Comparison of ENCODE assay signal across 24 mouse cellular contexts in genomic region chr4:63605968-63606367, GRCm38 (mm10). TPM values are rescaled to one million over a fixed set of nuclear protein-coding genes. Genes with fewer than 3 reads are reported as not detected.
"Had no signal": no experiment of that assay in that cellular context is flagged by ENCODE, and none has a peak within 500 bp of the region (broad histone marks: within the 10 kb centered on the region; RNA-seq: fewer than 3 reads in every experiment).

No protein-coding gene starts in this region.

- H3K4me2 ChIP-seq: liver, embryonic 11.5 days; liver, embryonic 15.5 days; midbrain, embryonic 13.5 days had no signal

- H3K27ac ChIP-seq: limb, embryonic 10.5 days; liver, embryonic 15.5 days; midbrain, embryonic 13.5 days had no signal

- H3K9ac ChIP-seq: liver, embryonic 15.5 days; midbrain, embryonic 13.5 days had no signal

- H3K4me3 ChIP-seq: limb, embryonic 10.5 days; liver, embryonic 15.5 days; midbrain, embryonic 13.5 days had no signal

- DNase-seq: kidney, postnatal 14 days; lung, adult 2 months; lung, postnatal 36 days; right cerebral cortex, adult 18-20 months; right cerebral cortex, postnatal 25 days; thymus, adult 2 months; thymus, postnatal 25 days had no signal

- H3K9me3 ChIP-seq: limb, embryonic 10.5 days; liver, embryonic 15.5 days; midbrain, embryonic 13.5 days had no signal

- H3K4me1 ChIP-seq: limb, embryonic 10.5 days; liver, embryonic 15.5 days; midbrain, embryonic 13.5 days had no signal

- H3K36me3 ChIP-seq: limb, embryonic 10.5 days; liver, embryonic 15.5 days; midbrain, embryonic 13.5 days had no signal

- ATAC-seq: lung, postnatal 0 days; midbrain, embryonic 13.5 days had no signal

- H3K27me3 ChIP-seq: liver, embryonic 15.5 days; midbrain, embryonic 13.5 days had no signal

RNA-seq across cellular contexts. Expression of gene Gm11213, which starts 0.9 kb away (rescaled TPM):
- total RNA-seq: layer of hippocampus, adult 8-10 months; layer of hippocampus, postnatal 14 days; left cerebral cortex, adult 18-20 months; left cerebral cortex, postnatal 10 days; megakaryocyte progenitor cell, adult 5-6 weeks; midbrain, postnatal 0 days had no signal
- polyA plus RNA-seq: large intestine, adult 2 months; limb, embryonic 10.5 days; limb, embryonic 14.5 days; liver, embryonic 11.5 days; liver, embryonic 15.5 days; lung, adult 2 months; lung, postnatal 0 days; midbrain, embryonic 13.5 days; midbrain, postnatal 0 days; neural tube, embryonic 14.5 days; small intestine, adult 2 months; stomach, embryonic 16.5 days; thymus, adult 2 months; urinary bladder, adult 2 months had no signal

RNA-seq across cellular contexts. Expression of gene Tex48, which starts 16.3 kb away (rescaled TPM):
- total RNA-seq: layer of hippocampus, adult 8-10 months; layer of hippocampus, postnatal 14 days; left cerebral cortex, adult 18-20 months; left cerebral cortex, postnatal 10 days; megakaryocyte progenitor cell, adult 5-6 weeks; midbrain, postnatal 0 days had no signal
- polyA plus RNA-seq: large intestine, adult 2 months; limb, embryonic 10.5 days; limb, embryonic 14.5 days; liver, embryonic 11.5 days; liver, embryonic 15.5 days; lung, adult 2 months; lung, postnatal 0 days; midbrain, embryonic 13.5 days; midbrain, postnatal 0 days; neural tube, embryonic 14.5 days; small intestine, adult 2 months; stomach, embryonic 16.5 days; urinary bladder, adult 2 months had no signal

RNA-seq across cellular contexts. Expression of gene Gm11214, which starts 57.2 kb away (rescaled TPM):
- total RNA-seq: layer of hippocampus, adult 8-10 months; layer of hippocampus, postnatal 14 days; left cerebral cortex, adult 18-20 months; left cerebral cortex, postnatal 10 days; megakaryocyte progenitor cell, adult 5-6 weeks; midbrain, postnatal 0 days had no signal
- polyA plus RNA-seq: large intestine, adult 2 months; limb, embryonic 10.5 days; limb, embryonic 14.5 days; liver, embryonic 11.5 days; liver, embryonic 15.5 days; lung, adult 2 months; lung, postnatal 0 days; midbrain, embryonic 13.5 days; midbrain, postnatal 0 days; neural tube, embryonic 14.5 days; small intestine, adult 2 months; stomach, embryonic 16.5 days; thymus, adult 2 months; urinary bladder, adult 2 months had no signal
